Mouse (Mus musculus) induced T-regulatory cell, adult 2 months (primary cell): Measurements from ENCODE around the gene Coq10b.
"Not testable (repeated sequence)": the region's sequence is repeated elsewhere in the genome, so short reads cannot be mapped to it uniquely, and the experiment has no call there.

Experiments used
- DNase-seq: peaks from one replicate; pipeline ENCODE4 v3.0.0-alpha.2; 2012; ENCODE audit warnings: low read depth

Coq10b gene

GRCm38 (mm10) chr1:55055322-55056115 is 2.9 kb downstream of the Coq10b start:
- DNase-seq, result no peak

GRCm38 (mm10) chr1:55058383-55058782 is 5.8 kb downstream of the Coq10b start:
- not testable (repeated sequence) for DNase-seq

DNA sequence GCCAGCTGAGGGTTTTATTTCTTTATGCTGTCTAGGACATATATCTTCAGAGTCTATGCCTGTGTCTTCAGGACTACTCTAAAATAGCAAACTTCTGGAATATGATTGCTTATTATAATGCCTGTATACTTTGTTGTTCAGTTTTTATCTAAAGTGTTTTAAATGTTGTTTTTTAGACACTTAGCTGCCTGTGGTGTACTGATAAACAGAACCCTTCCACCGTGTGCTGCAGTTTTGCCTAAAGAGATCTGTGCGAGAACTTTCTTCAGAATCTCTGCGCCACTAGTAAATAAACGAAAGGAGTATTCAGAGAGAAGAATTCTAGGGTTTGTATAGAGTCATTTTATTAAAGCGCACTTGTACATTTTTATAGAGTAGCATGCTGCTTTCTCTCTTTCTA is 8.5 kb downstream of the Coq10b start:
- no peak for DNase-seq

GRCm38 (mm10) chr1:55061772-55062171 is 9.2 kb downstream of the Coq10b start:
- no peak for DNase-seq

- DNase-seq, result not testable (repeated sequence)
Measured at GRCm38 (mm10) chr1:55072328-55072727, 19.8 kb downstream of the Coq10b start.

- no peak for DNase-seq
Measured at GRCm38 (mm10) chr1:55074757-55075156, 22.2 kb downstream of the Coq10b start.

GRCm38 (mm10) chr1:55075652-55076394 is 23.3 kb downstream of the Coq10b start:
- no peak for DNase-seq

- DNase-seq, result no peak
Measured at GRCm38 (mm10) chr1:55076395-55076743, 23.8 kb downstream of the Coq10b start.

- DNase-seq, result no peak
Measured at GRCm38 (mm10) chr1:55076849-55077516, 24.4 kb downstream of the Coq10b start.

DNA sequence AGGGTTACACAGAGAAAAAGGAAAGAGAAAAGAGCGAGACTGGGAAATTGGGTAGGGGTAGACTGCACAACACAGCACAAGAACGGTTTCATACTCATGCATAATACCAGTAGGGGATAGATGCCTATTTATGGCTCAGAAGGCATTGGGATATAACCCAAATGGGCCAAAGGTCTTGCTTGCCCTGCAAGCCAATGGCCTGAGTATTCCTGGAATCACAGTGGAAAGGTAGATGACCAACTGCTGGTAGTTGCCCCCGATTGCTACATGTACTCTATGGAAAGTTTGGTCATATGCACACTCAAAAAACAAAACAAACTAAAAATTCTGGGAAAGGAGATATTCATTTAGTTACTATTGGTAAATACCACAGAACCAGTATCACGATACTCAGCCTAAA is 27.1 kb downstream of the Coq10b start:
- DNase-seq, result no peak

GRCm38 (mm10) chr1:55082106-55082505 is 29.5 kb downstream of the Coq10b start:
- DNase-seq, result peak; percentile 53

DNA sequence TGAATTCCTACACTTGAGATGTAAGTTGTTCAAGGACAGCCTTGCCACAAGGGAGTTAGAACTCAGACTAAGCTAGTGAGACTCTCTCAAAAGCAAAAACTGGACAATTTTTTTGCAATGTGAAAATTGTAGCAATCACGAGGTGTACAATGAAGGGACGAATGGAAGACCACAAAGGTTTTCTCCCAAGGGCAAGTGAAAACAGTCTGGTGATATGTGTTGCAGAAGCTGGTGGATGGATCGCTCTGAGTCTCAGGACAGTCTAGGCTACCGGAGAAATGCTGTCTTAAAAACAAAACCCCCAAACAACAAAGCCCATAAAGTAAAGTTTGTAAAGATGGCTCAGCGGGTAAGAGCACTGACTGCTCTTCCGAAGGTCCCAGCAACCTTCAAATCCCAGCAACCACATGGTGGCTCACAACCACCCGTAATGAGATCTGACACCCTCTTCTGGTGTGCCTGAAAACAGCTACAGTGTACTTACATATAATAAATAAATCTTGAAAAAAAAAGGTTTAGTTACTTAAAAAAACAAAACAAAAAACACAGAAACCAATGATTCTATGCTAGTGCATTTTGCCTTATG is 33.3 kb downstream of the Coq10b start:
- DNase-seq, result no peak

GRCm38 (mm10) chr1:55086868-55087400 is 34.4 kb downstream of the Coq10b start:
- DNase-seq, result no peak

DNA sequence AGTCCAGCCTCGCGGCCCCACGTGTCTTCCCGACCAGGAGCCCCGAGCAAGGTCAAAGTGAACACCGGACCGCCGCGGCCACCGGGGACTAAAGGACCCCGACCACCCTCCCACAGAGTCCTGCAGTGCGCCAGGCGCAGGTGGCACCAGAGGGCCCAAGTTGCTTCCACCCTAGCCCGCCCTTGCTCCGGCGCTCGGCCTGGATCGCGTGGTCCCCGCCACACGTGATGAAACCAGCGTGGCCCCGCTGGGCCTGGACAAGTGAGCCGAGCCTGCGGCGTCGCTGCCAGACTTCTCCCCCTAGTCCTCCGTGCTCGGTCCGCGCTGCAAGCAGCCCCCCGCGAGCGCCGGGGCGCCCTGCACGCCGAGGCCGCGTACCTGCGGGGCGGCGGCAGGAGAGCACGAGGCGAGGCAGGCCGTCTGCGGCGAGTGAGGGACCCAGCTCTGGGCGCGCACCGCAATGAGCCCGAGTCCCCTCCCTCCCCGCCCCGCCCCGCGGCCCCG is 34.9 kb downstream of the Coq10b start:
- no peak for DNase-seq

GRCm38 (mm10) chr1:55087932-55088610 is 35.5 kb downstream of the Coq10b start, which contains the start of the genes Hspe1 and Hspd1:
Hspe1 (plus strand) TSS chr1:55088132.
Hspd1 (minus strand) TSS chr1:55088243.
- DNase-seq, result peak; percentile 97

GRCm38 (mm10) chr1:55088611-55089497 is 36.3 kb downstream of the Coq10b start:
- DNase-seq, result peak; percentile 46

DNA sequence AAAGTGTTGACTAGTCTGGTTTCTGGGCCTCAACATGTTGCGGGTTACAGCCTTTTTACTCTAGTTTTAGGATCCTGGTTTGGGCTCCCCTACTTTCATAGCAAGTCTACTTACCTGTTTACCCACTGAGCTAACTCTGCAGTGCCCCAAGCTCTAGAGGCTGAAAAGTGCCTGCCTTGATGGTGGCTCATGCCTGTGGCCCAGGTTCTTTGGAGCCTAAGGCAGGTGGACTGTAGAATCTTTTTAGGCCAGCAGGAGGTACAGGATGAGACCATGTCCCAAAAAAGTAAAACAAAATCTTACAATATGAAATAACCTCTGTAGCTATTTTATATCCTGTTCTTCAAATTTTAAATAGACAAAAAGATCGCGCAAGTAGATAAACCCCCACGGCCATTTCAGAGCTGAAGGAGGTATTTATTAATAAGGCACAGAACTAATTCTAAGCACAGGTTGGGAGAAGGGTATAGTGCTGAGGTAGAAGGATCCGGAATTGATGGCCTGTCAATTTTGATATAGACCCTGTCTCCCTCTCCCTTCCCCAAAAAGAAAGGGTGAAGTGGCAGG is 37.0 kb downstream of the Coq10b start:
- DNase-seq, result peak; percentile 52

DNA sequence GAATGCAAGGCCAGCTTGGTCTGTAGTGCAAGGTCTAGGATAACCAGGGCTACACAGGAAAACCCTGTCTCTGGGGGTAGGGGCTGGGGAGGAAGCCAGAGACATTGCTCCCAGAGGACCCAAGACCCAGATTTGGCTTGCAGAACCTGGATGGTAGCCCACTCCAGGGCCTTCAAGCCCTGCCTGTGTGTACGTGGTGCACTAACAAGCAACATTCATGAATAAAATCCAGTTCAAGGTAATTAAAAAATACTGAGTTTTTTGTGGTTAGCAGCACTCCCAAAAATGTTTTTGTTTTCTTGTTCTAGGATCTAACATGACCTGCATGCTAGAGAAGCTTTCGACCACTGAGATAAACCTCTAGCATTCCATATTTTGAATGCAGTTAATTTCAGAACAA is 39.5 kb downstream of the Coq10b start:
- no peak for DNase-seq

DNA sequence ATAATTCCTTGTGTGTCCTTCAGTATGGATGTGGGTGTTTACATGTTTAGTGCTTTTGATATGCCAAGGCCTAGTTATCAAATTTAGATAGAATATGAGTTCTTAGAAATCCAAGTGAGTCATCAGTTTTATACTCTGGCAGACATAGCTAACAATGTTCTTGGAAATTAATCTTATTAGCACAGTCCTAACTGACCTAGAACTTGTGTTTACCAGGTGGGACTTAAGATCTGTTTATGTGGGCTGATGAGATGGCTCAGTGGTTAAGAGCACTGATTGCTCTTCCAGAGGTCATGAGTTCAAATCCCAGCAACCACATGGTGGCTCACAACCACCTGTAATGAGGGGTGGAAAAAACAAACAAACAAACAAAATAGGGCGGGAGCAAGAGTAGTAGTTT is 39.9 kb downstream of the Coq10b start:
- no peak for DNase-seq
